Mouse (Mus musculus) gastrocnemius, postnatal 25 days (tissue): ENCODE data around the gene Cox18. TPM values are rescaled to one million over a fixed set of nuclear protein-coding genes. Genes with fewer than 3 reads are reported as not detected.

Experiments
- DNase-seq: peaks from one replicate; pipeline ENCODE4 v3.0.0; 2022
- total RNA-seq, 2 experiments: library from RNA; stranded (reverse); gene quantifications; 1 replicate in 1 of 2; 2 replicates in 1 of 2; pipeline ENCODE4 v1.2.3; 2021

Cox18 gene
- total RNA-seq, 2 experiments from 2014 or later: 5.6 to 8.6 TPM

DNA sequence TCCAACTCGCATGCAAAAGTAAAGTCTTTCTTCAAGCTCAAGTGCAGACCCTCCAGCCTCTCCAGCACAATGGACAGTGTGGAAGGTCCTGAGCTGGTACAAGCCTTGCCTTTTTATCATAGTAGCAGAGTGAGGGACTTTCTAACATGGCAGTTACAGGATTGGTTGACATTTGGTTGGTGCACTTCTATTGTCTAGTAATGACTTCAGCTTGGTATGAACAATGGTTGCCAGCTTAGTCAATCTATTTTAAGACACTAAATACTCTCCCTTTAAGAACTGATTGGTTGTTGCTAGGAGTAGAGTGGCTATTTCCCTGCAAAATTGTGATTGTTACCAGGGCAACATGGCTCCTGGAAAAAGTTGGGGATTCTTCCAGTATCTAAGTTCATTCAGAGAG lies 45.7 kb downstream of the Cox18 start:
- no peak for DNase-seq

Other genes with a start within 250 kb of the Cox18 start
- 10 to 100 TPM; 42.7 to 45.2 TPM for gene Ankrd17, start 142.6 kb upstream of the Cox18 start, total RNA-seq
- under 1 TPM; 0.64 to 0.70 TPM for gene Gm9958, start 143.2 kb upstream of the Cox18 start, total RNA-seq
- gene Alb, start 236.9 kb upstream of the Cox18 start, total RNA-seq: 1 to 10 TPM in 1 of 2 experiments, not detected in 1; 1.5 TPM